Mouse (Mus musculus) heart, postnatal 0 days (tissue): ENCODE results near the gene Atp6v0c.

Experiments
- CTCF ChIP-seq: IDR thresholded peaks from 2 replicates; pipeline ENCODE4 v1.5.1; 2016; ENCODE audit warnings: antibody characterized with exemption, control low read depth, low read depth
- EP300 ChIP-seq: IDR thresholded peaks from 2 replicates; pipeline ENCODE4 v1.6.1; 2016; ENCODE audit warnings: antibody characterized with exemption, low read depth

- TF ChIP-seq EP300 (no peak), CTCF (no peak)
Observed at GRCm38 (mm10) chr17:24167120-24167519, 2.4 kb downstream of the Atp6v0c start.
